Mouse (Mus musculus) kidney, adult 2 months (tissue): ENCODE data around the gene Slc31a1.

ENCODE experiments used
- CTCF ChIP-seq: fragments of 200-500 bp; conservative IDR thresholded peaks from 2 replicates; pipeline ENCODE4 v1.5.1; 2011; ENCODE audit warnings: low read depth, mild to moderate bottlenecking, control low read depth, low read length, moderate library complexity, mixed read lengths; ENCODE audit not compliant: insufficient read depth, insufficient read length
- POLR2A ChIP-seq: fragments of 200-500 bp; IDR thresholded peaks from one replicate; pipeline ENCODE4 v1.6.1; 2011; ENCODE audit warnings: low read depth, low read length, control low read depth

GRCm38 (mm10) chr4:62419091-62419490 is 58.6 kb downstream of the Slc31a1 start:
- no peak for TF ChIP-seq POLR2A
- TF ChIP-seq CTCF: no peak
